Mouse (Mus musculus) myocyte (in vitro differentiated cells): ENCODE data around the gene Zfp61. TPM values are rescaled to one million over a fixed set of nuclear protein-coding genes. Genes with fewer than 3 reads are reported as not detected.

Experiments used
- H3K27me3 ChIP-seq: one replicate; pipeline ENCODE4 v1.6.1; 2011; ENCODE audit not compliant: control insufficient read depth, insufficient read depth, insufficient read length
- H3K36me3 ChIP-seq: one replicate; pipeline ENCODE4 v1.6.1; 2011; ENCODE audit not compliant: control insufficient read depth, insufficient read depth
- H3K4me2 ChIP-seq: one replicate; pipeline ENCODE4 v1.6.1; 2011; ENCODE audit warnings: low read depth, control low read depth
- H3K4me3 ChIP-seq: one replicate; pipeline ENCODE4 v1.5.1; 2011; ENCODE audit warnings: mild to moderate bottlenecking, control low read depth, moderate library complexity
- H3K79me2 ChIP-seq: one replicate; pipeline ENCODE4 v1.6.1; 2011; ENCODE audit not compliant: control insufficient read depth, insufficient read depth
- H3ac ChIP-seq: one replicate; pipeline ENCODE4 v1.6.1; 2011; ENCODE audit not compliant: control insufficient read depth, insufficient read length
- CEBPB ChIP-seq: IDR thresholded peaks from 2 replicates; pipeline ENCODE4 v1.6.1; 2011; ENCODE audit warnings: mild to moderate bottlenecking, moderate library complexity; ENCODE audit not compliant: poor library complexity, insufficient read depth, severe bottlenecking
- E2F4 ChIP-seq: IDR thresholded peaks from one replicate; pipeline ENCODE4 v1.6.1; 2011; ENCODE audit warnings: mild to moderate bottlenecking, control low read depth, moderate library complexity; ENCODE audit not compliant: insufficient read depth
- MAX ChIP-seq: IDR thresholded peaks from one replicate; pipeline ENCODE4 v1.6.1; 2011; ENCODE audit warnings: low read depth, mild to moderate bottlenecking, control low read depth
- MYOD1 ChIP-seq, 3 experiments: IDR thresholded peaks; one replicate each; pipeline ENCODE4 v1.6.1; 2011; ENCODE audit warnings: control low read depth in 2 of 3, low read depth in 2 of 3, mild to moderate bottlenecking in 2 of 3, moderate library complexity in 1 of 3; ENCODE audit not compliant: insufficient read length in 2 of 3, control insufficient read depth in 1 of 3
- MYOG ChIP-seq, 3 experiments: IDR thresholded peaks; one replicate each; pipeline ENCODE4 v1.6.1; 2011; ENCODE audit warnings: control low read depth in 2 of 3, low read depth in 2 of 3, mild to moderate bottlenecking in 2 of 3; ENCODE audit not compliant: insufficient read length in 2 of 3, control insufficient read depth in 1 of 3, insufficient read depth in 1 of 3
- POLR2A ChIP-seq: IDR thresholded peaks from one replicate; pipeline ENCODE4 v1.6.1; 2011; ENCODE audit warnings: low read depth, mild to moderate bottlenecking, control low read depth, moderate library complexity; ENCODE audit not compliant: insufficient read length
- POLR2AphosphoS2 ChIP-seq: IDR thresholded peaks from one replicate; pipeline ENCODE4 v1.6.1; 2011; ENCODE audit warnings: low read depth, control low read depth; ENCODE audit not compliant: insufficient read length
- REST ChIP-seq: IDR thresholded peaks from one replicate; pipeline ENCODE4 v1.6.1; 2011; ENCODE audit warnings: mild to moderate bottlenecking, control low read depth, moderate library complexity; ENCODE audit not compliant: insufficient read depth, insufficient read length
- SRF ChIP-seq: IDR thresholded peaks from one replicate; pipeline ENCODE4 v1.6.1; 2011; ENCODE audit warnings: low read depth; ENCODE audit not compliant: control insufficient read depth, insufficient read length
- TCF12 ChIP-seq: IDR thresholded peaks from one replicate; pipeline ENCODE4 v1.6.1; 2011; ENCODE audit warnings: mild to moderate bottlenecking, control low read depth; ENCODE audit not compliant: poor library complexity, insufficient read depth, severe bottlenecking
- TCF3 ChIP-seq: IDR thresholded peaks from one replicate; pipeline ENCODE4 v1.6.1; 2011; ENCODE audit warnings: low read depth, control low read depth; ENCODE audit not compliant: insufficient read length
- USF1 ChIP-seq: IDR thresholded peaks from one replicate; pipeline ENCODE4 v1.6.1; 2011; ENCODE audit warnings: low read depth, mild to moderate bottlenecking, control low read depth, moderate library complexity
- polyA plus RNA-seq: library from polyadenylated mRNA; unstranded; fragments of >200 nt; fragmentation: generic; extraction: Trizol; gene quantifications from one replicate; pipeline ENCODE4 v1.2.1, GENCODE M21; 2012; ENCODE audit warnings: missing spikeins

Gene Zfp61
- polyA plus RNA-seq, 1 experiment = 4.3 TPM

DNA sequence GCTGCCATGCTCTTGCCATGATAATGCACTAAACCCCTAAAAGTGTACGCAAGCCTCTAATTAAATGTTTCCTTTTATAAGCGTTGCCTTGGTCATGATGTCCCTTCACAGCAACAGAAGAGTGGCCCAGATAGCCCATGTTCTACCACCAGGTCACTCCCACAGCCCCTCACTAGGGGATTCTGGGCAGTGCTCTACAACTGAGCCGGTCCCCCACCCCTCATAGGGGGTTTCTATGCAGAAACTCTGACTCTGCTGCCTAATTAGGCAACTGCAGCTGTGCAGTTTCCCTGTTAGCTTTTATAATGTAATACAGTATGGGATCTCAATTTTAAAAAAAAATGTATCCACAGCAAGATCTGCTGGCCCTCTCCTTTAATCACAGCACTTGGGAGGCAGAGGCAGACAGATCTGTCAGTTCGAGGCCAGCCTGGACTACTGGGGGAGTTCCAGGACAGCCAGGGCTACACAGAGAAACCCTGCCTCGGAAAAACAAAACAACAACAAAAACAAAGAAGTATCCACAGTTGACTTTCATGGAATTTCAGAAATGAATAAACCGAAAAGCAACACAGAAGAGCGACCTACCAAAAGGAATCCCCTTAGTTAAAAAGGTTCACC is 31.3 kb downstream of the Zfp61 start:
- TF ChIP-seq REST (no peak), TCF12 (no peak), E2F4 (no peak)
- peak overlapping the region; percentile 37 for H3K4me3 ChIP-seq
- no peak overlapping the region for H3ac ChIP-seq
- H3K27me3 ChIP-seq = no peaks in the 10 kb centered on the region
- H3K36me3 ChIP-seq = no peaks in the 10 kb centered on the region
- H3K4me2 ChIP-seq = peak overlapping the region; percentile 71
- no peaks in the 10 kb centered on the region for H3K79me2 ChIP-seq

DNA sequence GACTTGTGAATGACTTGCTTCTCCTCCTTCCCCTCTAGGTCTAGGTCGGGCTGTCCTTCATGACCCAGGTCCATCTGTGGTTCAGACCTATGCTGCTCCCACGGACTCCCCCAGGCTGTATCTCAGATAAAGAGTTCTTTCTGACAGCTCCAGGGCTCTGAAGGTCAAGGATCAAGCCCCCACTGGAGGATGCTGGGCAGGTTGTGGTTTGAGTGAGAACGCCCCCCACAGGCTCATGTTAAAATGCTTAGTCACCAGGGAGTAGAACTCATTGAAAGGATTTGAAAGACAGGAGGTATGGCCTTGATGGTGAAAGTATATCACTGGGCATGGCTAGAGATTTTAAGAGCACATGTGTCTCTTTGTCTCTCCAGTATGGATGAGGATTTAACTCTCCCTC is 31.8 kb downstream of the Zfp61 start:
- H3K4me2 ChIP-seq = no peak overlapping the region
- no peaks in the 10 kb centered on the region for H3K79me2 ChIP-seq
- H3ac ChIP-seq = no peak overlapping the region
- TF ChIP-seq E2F4 (no peak), TCF12 (no peak), REST (no peak), USF1 (no peak), SRF (no peak), MYOD1 (IDR thresholded peaks at IDR 0.05; ENCODE audit: control insufficient read depth in 1 of 3, insufficient read length in 2 of 3, low read depth in 2 of 3) (no peak), TCF3 (no peak), POLR2AphosphoS2 (no peak), POLR2A (no peak), MAX (no peak), CEBPB (no peak), MYOG (IDR thresholded peaks at IDR 0.05; ENCODE audit: control insufficient read depth in 1 of 3, insufficient read depth in 1 of 3, insufficient read length in 2 of 3, low read depth in 2 of 3) (no peak)
- no peak overlapping the region for H3K4me3 ChIP-seq
- no peaks in the 10 kb centered on the region for H3K36me3 ChIP-seq
- no peaks in the 10 kb centered on the region for H3K27me3 ChIP-seq

DNA sequence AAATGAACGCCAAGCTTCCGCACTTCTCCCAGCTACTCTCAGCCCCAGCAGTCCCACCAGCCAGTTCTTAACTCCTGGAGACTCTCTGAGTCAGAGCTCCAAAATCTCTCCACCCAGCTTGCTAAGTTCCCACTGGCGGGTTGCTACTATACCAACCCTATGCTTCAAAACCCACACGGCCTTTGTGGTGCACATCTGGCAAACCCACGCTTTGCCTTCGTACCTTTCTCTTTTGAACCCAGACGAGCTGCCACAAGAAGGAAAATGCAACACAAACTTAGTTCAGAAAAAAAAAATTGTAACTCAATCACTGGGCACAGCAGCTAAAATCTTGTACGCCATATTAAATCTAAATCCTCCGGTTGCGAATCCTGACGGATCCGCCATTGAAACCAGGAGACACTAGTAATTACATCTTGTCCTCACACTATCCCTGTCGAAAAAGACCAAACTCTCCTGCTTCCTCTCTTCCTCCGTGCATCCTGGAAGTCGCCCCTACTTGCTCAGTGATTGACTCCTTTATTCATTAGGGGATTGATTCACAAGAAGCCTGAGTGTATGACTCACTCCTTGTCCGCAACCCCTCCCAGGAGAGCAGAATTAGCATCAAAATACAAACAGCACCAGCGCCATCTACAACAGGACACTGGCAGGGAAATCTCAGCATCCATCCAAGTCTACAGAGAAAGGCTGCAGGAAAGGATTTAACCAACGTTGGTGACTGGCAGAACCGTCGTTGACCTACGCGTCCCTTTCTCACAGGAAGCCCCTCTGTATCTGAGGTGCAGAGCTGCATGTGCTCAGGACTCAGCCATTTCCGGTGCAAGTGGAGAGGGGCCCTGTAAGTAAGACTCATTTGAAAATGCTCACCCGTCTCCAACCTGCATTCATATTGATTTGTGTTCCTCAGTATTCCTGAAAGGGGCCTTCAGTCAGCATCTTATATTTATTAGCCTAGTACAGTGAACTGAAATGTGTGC is 32.6 kb downstream of the Zfp61 start:
- Histone ChIP-seq H3K36me3 (no peaks in the 10 kb centered on the region), H3ac (no peak overlapping the region), H3K27me3 (no peaks in the 10 kb centered on the region), H3K79me2 (no peaks in the 10 kb centered on the region), H3K4me3 (no peak overlapping the region), H3K4me2 (no peak overlapping the region)
- TF ChIP-seq MYOG (IDR thresholded peaks at IDR 0.05; ENCODE audit: control insufficient read depth in 1 of 3, insufficient read depth in 1 of 3, insufficient read length in 2 of 3, low read depth in 2 of 3) (no peak), TCF12 (no peak), TCF3 (no peak), CEBPB (no peak), E2F4 (no peak)

GRCm38 (mm10) chr7:24260000-24260312 is 41.1 kb downstream of the Zfp61 start:
- Histone ChIP-seq H3ac (no peak overlapping the region), H3K4me2 (no peak overlapping the region), H3K4me3 (no peak overlapping the region), H3K27me3 (no peaks in the 10 kb centered on the region), H3K36me3 (no peaks in the 10 kb centered on the region), H3K79me2 (no peaks in the 10 kb centered on the region)
- TF ChIP-seq MYOG (IDR thresholded peaks at IDR 0.05; ENCODE audit: control insufficient read depth in 1 of 3, insufficient read depth in 1 of 3, insufficient read length in 2 of 3, low read depth in 2 of 3) = no peak
- TF ChIP-seq SRF = no peak
- TF ChIP-seq USF1 = no peak
- TF ChIP-seq MAX = no peak
- TF ChIP-seq MYOD1 (IDR thresholded peaks at IDR 0.05; ENCODE audit: control insufficient read depth in 1 of 3, insufficient read length in 2 of 3, low read depth in 2 of 3) = no peak
- TF ChIP-seq POLR2A = no peak

- Histone ChIP-seq H3K27me3 (no peaks in the 10 kb centered on the region), H3ac (no peak overlapping the region), H3K4me3 (no peak overlapping the region), H3K36me3 (no peaks in the 10 kb centered on the region), H3K4me2 (no peak overlapping the region), H3K79me2 (no peaks in the 10 kb centered on the region)
- TF ChIP-seq TCF3 = no peak
- TF ChIP-seq REST = no peak
- TF ChIP-seq MAX = no peak
- no peak for TF ChIP-seq CEBPB
- no peak for TF ChIP-seq USF1
- TF ChIP-seq POLR2A = no peak
- TF ChIP-seq MYOD1 (IDR thresholded peaks at IDR 0.05; ENCODE audit: control insufficient read depth in 1 of 3, insufficient read length in 2 of 3, low read depth in 2 of 3) = no peak
- no peak for TF ChIP-seq SRF
Measured at GRCm38 (mm10) chr7:24259306-24259999, 41.6 kb downstream of the Zfp61 start.
